Mouse (Mus musculus) brown adipose tissue, adult 24 weeks (tissue): Measurements from ENCODE around the gene Eif3l. TPM values are rescaled to one million over a fixed set of nuclear protein-coding genes. Genes with fewer than 3 reads are reported as not detected.
A peak's percentile ranks its signal among the peaks of the same experiment; 100 is the strongest.
"Not testable (repeated sequence)": the region's sequence is repeated elsewhere in the genome, so short reads cannot be mapped to it uniquely, and the experiment has no call there.

Source experiments
- H3K27ac ChIP-seq: fragments of 200-500 bp; replicated peaks from 2 replicates; pipeline ENCODE4 v1.5.1; 2012; ENCODE audit warnings: low read depth, mild to moderate bottlenecking, low read length
- H3K4me1 ChIP-seq: fragments of 200-500 bp; 2 replicates; pipeline ENCODE4 v1.6.1; 2012; ENCODE audit warnings: low read length, mixed read lengths; ENCODE audit not compliant: control insufficient read depth, insufficient read depth, insufficient read length
- H3K4me3 ChIP-seq: fragments of 200-500 bp; 2 replicates; pipeline ENCODE4 v1.5.1; 2012; ENCODE audit warnings: low read depth, mild to moderate bottlenecking, low read length, moderate library complexity; ENCODE audit not compliant: insufficient read depth
- polyA plus RNA-seq: library from polyadenylated mRNA; stranded (reverse); fragments of >200 nt; gene quantifications from 2 replicates; pipeline ENCODE4 v1.2.4, GENCODE M21; 2012; ENCODE audit not compliant: missing spikeins, insufficient read depth, insufficient read length

Eif3l gene
- 177 and 198 TPM in 2 replicates for polyA plus RNA-seq

- Histone ChIP-seq H3K27ac (peak within 1 kb of the TSS; percentile 72), H3K4me3 (peak within 1 kb of the TSS; percentile 91), H3K4me1 (peaks cover 8% of the 10 kb centered on the region)
Observed at GRCm38 (mm10) chr15:79074913-79075532, at the start of gene Eif3l. TSS of gene Eif3l (plus strand) at chr15:79075179.

DNA sequence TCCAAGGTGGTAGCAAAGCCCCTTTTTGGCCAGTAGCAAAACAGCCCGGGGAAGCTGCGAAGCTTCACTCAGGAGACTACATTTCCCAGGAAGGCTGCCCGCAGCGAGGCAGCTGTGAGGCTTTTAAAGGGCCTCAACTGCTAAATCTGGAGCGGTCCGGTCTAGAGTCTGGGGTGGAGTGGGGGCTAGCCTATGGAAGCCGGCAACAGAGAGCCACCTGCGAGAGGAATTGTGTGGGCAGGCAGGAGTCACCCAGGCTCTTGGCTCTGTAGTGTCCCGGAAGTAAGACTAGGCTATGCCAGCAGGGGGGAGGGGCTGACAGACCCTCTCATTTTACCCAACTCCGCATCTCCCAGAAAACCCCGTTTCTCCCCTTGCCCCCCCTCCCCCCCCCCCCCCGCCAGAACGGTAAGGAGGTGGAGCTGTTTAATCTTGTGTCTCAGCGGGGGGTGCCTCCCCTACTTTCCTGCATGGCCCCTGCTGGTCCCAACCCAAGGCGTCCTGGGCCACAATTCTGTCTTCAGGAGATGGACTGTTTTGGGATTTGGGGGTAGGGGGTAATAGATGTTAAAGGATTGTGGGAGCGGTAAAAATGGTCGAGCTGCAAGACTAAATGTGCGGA, 49.2 kb upstream of the Eif3l start:
- Histone ChIP-seq H3K27ac (no peak overlapping the region), H3K4me1 (peaks cover 8% of the 10 kb centered on the region), H3K4me3 (no peak overlapping the region)

DNA sequence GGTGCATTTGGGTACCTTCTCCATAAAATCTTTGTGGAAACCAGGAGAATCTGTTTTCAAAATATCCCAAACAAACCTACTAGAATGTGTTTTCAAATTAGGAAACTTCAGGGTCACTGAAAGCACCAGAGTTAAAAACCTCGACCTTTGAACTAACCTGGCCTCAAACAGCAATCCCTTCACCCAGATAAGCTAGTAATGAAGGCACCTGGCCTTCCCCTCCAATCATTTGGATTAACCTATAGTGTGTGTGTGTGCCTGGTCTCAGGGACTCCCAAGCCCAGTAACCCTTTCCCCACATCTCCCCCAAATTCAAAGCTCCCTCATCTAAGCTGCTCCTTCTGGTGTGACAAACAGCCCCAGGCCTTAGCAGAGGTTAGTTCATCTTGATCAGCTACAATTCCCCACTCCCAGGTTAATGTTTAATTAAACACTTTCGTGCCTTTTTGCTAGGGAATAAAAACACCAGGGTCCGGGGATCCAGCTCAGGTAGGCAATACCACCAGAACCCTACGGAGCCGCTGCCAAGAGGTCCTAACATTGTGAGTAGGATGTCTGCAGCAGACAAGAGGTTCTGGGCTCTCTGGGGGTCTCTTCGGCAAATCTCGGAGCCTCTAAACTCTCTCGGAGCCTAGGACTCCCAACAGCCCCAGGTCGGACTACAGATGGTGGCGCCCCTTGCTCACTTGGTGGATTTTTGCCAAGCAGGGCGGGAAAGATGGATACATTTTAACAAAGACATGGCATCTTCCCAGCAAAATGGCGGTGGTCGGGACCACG, 48.3 kb upstream of the Eif3l start:
- H3K4me1 ChIP-seq, result peaks cover 10% of the 10 kb centered on the region
- peak overlapping the region; percentile 97; the same call in 1 of the 2 replicates for H3K4me3 ChIP-seq

GRCm38 (mm10) chr15:79027291-79028205, 47.4 kb upstream of the Eif3l start:
- Histone ChIP-seq H3K4me1 (peaks cover 9% of the 10 kb centered on the region), H3K4me3 (peak overlapping the region; percentile 97), H3K27ac (peak overlapping the region; percentile 77)

More for the DNA sequence above, 48.3 kb upstream of the Eif3l start:
- H3K27ac ChIP-seq, result no peak overlapping the region

DNA sequence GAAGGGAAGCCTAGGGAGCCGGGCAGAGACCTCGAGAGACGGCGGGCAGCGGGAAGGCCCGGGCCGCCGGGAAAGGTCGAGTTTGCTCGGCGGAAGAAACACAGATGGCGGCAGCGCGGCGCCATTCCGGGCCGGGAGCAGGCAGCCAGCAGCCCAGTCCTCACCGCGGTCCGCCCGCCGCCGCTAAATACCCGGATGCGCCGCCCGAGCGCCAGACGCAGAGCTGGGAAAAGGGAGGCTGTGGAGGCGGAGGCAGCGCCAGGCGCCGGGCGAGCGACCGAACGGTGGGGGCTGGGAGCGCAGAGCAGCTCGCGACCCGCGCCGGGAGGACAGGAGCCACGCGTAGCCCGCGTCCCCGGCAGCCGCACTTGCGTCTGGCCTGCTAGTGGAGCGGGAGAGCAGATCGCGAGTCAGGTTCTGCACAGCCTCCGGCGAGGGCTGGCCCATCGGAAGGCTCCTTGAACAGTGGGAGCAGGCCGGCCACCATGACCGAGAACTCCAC, 46.7 kb upstream of the Eif3l start, which contains the start of gene H1f0:
TSS of gene H1f0 (plus strand) at position 214 of the 502 bp plus-strand sequence.
- Histone ChIP-seq H3K4me1 (peaks cover 5% of the 10 kb centered on the region), H3K4me3 (peak within 1 kb of the TSS; percentile 97), H3K27ac (peak within 1 kb of the TSS; percentile 97)

DNA sequence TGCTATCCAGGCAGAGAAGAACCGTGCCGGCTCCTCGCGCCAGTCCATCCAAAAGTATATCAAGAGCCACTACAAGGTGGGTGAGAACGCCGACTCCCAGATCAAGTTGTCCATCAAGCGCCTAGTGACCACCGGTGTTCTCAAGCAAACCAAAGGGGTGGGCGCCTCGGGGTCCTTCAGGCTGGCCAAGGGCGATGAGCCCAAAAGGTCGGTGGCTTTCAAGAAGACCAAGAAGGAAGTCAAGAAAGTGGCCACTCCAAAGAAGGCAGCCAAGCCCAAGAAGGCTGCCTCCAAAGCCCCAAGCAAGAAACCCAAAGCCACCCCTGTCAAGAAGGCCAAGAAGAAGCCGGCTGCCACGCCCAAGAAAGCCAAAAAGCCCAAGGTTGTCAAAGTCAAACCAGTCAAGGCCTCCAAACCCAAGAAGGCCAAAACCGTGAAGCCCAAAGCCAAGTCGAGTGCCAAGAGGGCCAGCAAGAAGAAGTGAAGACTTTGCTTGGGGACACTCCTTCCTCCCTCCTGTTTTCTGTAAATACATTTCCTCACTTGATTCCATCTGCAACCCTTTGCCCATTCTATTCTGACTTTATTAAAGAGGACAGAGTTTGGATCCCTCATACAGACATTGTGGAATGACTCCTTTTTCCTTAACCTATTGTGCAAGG, 46.0 kb upstream of the Eif3l start:
- H3K4me3 ChIP-seq, result peak overlapping the region; percentile 97
- H3K27ac ChIP-seq, result peak overlapping the region; percentile 97
- peaks cover 5% of the 10 kb centered on the region for H3K4me1 ChIP-seq

- H3K27ac ChIP-seq, result peak overlapping the region; percentile 97
Observed at GRCm38 (mm10) chr15:79029519-79030241, 45.3 kb upstream of the Eif3l start.

GRCm38 (mm10) chr15:79030551-79031435, 44.2 kb upstream of the Eif3l start:
- H3K4me3 ChIP-seq, result peak overlapping the region; percentile 63
- no peak overlapping the region for H3K27ac ChIP-seq
- H3K4me1 ChIP-seq, result peaks cover 5% of the 10 kb centered on the region

More at GRCm38 (mm10) chr15:79029519-79030241, 45.3 kb upstream of the Eif3l start:
- Histone ChIP-seq H3K4me1 (peaks cover 5% of the 10 kb centered on the region), H3K4me3 (peak overlapping the region; percentile 97)

GRCm38 (mm10) chr15:79031908-79032307, 43.1 kb upstream of the Eif3l start:
- not testable (repeated sequence) for H3K4me3 ChIP-seq, H3K27ac ChIP-seq, H3K4me1 ChIP-seq

- Histone ChIP-seq H3K4me1 (no peaks in the 10 kb centered on the region), H3K4me3 (no peak overlapping the region), H3K27ac (no peak overlapping the region)
Observed at GRCm38 (mm10) chr15:79037913-79038328, 37.1 kb upstream of the Eif3l start.

DNA sequence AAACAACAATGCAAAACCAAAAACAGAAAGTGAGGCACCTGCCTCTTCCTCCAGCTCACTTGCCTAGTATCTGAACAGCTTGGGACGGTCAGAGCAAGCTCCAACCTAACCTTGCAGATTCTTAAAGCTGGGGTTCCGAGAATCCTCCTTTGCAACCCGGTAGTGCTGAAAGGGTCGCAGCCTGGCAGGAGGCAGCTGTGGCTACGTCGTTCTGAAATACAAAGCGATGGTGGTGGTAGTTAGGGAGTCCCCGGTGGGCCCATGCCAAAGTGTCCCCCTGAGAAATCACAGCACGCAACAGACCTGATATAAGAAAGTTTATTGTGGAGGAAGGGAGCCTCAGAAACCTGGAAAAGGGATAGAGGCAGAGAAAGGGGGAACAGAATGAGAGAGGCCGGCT, 36.6 kb upstream of the Eif3l start:
- Histone ChIP-seq H3K4me3 (no peak overlapping the region), H3K27ac (no peak overlapping the region), H3K4me1 (no peaks in the 10 kb centered on the region)

GRCm38 (mm10) chr15:79038853-79039252, 36.1 kb upstream of the Eif3l start:
- Histone ChIP-seq H3K4me1 (no peaks in the 10 kb centered on the region), H3K4me3 (no peak overlapping the region), H3K27ac (no peak overlapping the region)
